Mouse (Mus musculus) left cerebral cortex, adult 18-20 months (tissue): Measurements from ENCODE around the gene Higd2a. TPM values are rescaled to one million over a fixed set of nuclear protein-coding genes. Genes with fewer than 3 reads are reported as not detected.

Experiments used
- DNase-seq, 2 experiments: peaks; one replicate each; pipeline ENCODE4 v3.0.0; 2021 to 2022; ENCODE audit warnings: low spot score in 2 of 2, mixed read lengths in 1 of 2
- long read RNA-seq, 2 experiments: library from polyadenylated mRNA; stranded (forward); transcript quantifications; one replicate each; pipeline ENCODE4 v2.0.0; 2021
- total RNA-seq, 2 experiments: library from RNA; stranded (reverse); gene quantifications; 2 replicates each; pipeline ENCODE4 v1.2.3; 2021

Higd2a gene
- total RNA-seq = 100 to 1,000 TPM; 136 to 144 TPM
- long read RNA-seq, experiment 1, transcript Higd2a-201 (2 exons, 648 nt) = major isoform, 75 of 81 reads
- long read RNA-seq, experiment 1, partial matches to known transcripts = 0 of 81 reads
- long read RNA-seq, experiment 1, other reads (novel, unspliced or antisense) = 6 of 81 reads
- long read RNA-seq, experiment 2, transcript Higd2a-201 (2 exons, 648 nt) = major isoform, 68 of 74 reads
- long read RNA-seq, experiment 2, partial matches to known transcripts = 0 of 74 reads
- long read RNA-seq, experiment 2, other reads (novel, unspliced or antisense) = 6 of 74 reads

DNA sequence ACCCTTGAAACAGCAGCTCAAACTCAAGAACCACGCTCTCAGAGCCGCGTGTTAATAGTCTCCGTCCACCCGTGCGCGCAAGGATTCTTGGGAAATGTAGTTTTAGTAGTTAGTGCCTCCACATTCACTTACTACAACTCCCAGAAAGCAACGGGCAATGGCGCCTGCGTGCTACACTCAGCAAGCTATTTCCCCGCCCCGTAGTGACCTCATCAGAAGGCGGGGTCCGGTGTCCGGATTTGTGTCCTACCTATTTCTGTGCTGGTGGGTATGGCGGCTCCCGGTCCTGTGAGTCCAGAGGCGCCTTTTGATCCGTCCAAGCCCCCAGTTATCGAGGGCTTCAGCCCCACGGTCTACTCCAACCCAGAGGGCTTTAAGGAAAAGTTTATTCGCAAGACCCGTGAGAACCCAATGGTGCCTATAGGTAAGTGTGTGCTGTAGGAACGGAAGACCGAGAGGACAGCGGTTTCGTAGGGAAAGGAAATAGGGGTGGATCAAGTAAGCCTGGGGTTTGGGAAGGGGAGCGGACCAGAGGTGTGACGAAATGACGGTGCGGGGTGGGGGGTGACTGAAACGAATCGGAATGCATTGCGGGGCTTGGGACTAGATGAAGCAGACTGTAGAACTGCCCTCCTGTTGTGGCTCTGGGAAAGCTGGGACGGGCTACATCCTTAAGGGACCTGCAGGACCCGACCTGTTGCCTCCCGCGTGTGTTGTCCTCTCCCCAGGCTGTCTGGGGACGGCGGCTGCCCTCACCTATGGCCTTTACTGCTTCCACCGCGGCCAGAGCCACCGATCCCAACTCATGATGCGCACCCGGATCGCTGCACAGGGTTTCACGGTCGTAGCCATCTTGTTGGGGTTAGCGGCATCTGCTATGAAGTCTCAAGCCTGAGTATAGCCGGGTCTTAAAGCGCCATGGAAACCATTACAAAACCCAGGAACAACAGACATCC, at the start of gene Higd2a, which contains the start of gene Nop16:
TSS of gene Higd2a (plus strand) at position 212 of the 956 bp plus-strand sequence.
TSS of gene Nop16 (minus strand) at position 95 of the 956 bp plus-strand sequence.
- peak; percentile 96 to 97 for DNase-seq

DNA sequence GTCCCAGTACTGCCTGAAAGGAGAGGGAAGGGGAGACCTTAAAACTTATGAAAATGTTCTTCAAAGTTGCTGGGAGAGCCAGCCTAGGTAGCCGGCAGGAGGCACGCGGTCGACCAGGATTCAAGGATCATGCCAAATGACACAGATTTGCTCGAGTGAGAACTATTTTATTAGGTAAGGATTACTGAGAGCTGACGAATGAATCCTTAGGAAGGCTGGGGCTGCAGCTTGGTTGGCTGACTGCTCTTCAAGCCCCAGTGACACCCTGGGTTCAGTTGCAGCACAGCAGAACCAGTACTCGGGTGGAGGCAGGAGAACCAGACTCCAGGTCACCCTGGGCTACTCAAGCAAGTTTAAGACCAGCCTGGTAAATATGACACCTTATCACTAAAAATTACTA, 42.0 kb upstream of the Higd2a start:
- no peak for DNase-seq

DNA sequence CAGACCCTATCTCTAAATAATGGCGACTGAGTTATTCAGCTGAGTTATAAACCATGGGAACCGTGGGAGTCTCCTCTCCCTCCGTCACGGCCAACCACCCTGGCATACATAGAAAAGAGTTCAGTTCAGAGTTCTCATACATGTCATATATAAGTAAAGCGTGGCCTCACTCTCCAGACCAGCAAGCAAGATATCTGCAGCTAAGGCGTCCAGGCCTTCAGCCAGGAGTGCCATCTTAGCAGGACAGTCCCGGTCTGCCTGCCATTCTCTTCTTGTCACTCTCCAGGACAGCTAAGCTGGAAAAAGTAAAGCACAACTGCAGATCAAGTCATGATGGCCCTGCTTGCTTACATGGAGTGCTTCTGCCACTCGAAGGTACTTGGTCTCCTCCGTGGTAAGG, 33.8 kb upstream of the Higd2a start:
- DNase-seq = no peak

DNA sequence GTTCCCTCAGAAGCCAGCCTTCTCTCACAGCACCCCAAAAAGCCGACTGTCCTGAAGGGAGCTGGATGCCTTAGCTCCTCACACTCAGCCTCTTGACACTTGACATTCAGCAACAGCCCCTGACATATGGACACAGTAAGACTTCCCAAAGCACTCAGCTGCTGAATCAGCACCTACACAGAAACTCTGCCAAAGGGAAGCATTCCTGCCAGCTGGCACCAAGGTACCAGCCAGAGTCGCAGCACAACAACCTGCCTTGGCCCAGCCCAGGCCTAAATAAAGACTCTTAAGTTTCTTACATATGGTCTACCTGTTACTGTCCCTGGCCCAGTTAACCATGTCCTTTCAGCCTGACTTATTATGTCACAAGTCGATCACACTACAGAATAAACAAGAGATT, 33.2 kb upstream of the Higd2a start:
- DNase-seq = peak in 1 of 2 experiments; percentile 30

DNA sequence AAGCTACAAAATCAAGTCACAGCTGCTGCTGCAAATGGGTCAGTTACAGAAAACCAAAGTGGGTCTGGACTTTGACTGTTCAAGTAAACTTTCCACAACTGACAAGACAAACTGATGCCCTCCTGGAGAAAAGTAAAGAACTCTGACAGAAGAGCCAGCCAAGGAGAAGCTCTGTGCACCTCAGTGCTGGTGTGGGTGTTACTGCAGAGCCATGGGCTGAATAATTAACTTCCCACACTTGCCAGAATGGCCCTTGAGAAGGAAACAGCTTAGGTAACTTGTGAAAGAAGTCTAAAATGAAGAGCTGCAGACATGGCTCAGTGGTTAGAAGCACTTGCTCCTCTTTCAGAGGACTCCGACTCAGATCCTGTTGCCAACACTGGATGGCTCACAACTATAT, 32.4 kb upstream of the Higd2a start:
- no peak for DNase-seq

DNA sequence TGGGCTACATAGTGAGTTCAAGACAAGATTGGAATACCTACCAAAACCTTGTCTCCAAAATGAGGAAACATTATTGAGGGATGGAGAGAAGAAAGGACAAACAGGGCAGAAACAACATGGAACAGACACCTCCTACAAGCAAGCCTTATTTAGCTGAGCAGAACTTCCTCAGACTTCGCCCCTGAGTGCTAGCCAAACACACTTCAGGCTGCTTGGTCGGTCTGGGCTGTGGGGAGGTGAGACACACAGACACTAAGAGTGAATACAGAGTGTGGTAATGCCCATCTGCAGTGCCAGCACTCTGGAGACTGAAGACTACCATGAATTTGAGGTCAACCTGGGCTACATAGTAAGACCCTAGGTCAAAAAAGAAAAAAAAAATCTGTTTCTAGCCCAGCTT, 30.4 kb upstream of the Higd2a start:
- DNase-seq = no peak

DNA sequence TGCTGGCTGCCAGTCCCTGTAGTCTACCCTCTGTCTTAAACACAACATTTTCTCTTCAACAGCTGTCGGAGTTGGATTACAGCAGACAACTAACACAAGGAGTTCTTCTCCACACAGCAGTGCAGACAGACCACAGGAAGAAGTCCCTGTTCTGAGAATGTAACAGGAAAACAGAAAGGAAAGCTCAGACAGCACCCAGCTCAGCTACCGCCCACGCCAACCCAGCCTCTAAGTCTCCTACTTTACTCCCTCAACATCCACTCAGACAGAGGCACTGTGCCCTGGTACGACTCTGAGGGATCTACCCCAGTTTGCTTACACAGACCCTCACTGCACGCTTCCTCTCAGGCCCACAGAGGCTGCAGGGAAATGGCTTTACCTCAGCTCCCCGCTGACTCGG, 29.4 kb upstream of the Higd2a start:
- DNase-seq = peak in 1 of 2 experiments; percentile 59

DNA sequence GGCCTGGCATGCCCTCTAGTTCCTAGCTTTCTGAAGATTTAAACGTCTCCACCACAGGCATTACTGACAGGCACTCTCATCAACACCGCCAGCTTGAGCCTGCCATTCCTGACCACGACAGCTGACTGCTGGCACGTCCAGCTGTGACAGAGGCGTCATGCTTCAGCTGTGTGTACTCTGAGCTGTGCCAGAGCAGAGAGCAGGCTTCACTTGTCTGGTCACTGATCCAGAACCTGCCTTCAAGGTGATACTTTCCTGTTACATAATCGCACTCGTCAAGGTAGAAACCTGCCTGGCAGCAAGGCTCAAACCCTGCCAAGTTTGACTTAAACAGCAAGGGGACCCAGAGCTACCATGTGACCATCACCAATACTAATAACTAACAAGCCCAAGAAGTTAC, 27.4 kb upstream of the Higd2a start:
- DNase-seq = no peak

DNA sequence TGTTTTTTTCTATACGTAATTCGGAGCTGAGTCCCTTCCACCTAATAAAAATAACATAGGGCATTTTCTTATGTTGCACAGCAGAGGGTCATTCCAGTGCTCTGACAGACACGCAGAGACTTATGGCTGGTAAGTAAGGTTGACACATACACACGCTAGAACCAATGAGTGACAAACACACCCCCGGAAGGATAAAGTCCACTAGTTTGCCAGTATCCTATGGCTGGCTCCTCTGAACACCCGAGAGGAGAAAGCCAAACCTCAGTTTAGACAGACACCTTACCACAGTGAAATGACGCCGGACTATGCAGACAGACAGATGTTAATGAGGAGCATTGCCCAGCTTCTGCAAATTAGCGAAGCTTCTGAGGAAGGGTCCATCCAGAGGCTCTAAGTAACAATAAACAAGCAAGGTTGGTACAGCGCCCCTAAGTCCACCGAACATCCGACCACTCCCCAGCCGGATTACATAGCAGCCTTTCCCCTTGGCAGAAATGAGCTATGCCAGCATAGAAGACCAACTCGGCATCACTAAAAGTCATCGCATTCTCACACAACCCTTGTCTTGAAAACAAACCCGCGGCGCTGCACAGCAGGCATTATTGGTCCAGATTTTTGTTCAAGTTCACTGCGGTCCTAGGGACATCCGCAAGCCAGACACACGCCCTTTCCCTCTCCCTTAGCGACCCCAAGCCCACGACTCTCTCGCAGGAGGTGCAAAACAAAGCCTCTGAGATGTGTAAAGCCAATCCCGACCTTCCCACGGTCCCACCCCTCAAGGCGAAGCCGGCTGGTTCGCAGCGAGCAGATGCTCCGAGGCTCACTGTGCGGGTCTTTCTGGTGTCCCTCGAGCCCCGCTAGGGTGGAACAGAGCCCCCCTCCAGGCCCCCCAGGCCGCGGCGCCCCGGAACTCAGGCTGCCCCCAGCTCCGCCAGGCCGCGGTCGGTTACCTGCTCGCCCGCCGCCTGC, 25.5 kb upstream of the Higd2a start:
- no peak for DNase-seq

DNA sequence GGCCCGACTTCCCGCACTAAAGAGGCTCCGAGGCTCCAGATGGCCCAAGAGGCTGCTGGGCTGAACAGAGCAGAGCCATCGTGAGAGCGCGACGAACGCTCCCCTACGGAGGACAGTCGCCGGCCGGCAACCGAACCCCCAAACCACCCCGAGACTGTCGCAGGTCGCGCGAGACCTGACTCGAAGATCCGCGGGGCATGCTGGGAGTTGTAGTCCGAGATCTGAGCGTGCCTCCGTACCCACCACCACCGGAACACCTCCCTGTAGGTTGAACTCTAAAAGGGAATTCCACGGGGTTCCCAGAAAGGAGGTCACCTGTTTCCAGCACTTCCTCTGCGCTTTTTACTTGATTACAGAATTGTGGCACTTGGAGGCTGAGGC, 24.8 kb upstream of the Higd2a start, which contains the start of gene 4833439L19Rik:
TSS of gene 4833439L19Rik (minus strand) at position 235 of the 381 bp plus-strand sequence.
- peak; percentile 95 for DNase-seq

DNA sequence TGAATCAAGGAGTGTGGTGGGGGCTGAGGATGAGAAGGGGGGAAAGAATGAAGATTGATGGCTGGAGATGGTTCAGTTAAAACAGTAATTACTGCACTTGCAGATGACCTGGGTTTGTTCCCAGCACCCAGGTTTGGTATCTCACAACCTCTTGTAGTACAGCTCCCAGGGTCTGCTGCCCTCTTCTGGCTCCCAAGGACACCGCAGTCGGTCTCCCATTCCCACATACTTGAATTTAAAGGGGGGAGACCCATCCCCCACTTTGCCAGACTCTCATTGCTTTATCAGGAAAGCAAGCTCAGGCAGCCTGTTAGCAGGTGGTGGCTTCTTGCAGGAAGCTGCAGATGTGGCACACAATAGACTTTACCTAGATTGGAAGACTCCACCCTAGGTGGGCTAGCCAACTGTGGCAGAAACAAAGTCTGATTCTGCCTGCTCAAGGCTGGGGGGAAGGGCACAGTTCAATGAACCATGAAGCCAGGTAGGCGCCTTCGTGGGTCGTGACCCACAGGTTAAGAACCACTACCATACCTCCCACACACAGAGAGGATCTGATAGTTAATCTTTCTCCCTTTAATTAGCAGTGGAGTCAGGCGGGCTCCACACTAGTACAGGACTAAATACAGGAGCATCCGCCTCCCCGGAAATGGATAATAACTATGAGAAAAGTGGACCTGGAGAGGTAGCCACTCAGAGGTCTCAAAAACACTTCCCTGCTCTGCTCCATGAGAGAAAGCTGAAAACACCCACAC, 24.2 kb upstream of the Higd2a start:
- DNase-seq = peak in 1 of 2 experiments; percentile 54

DNA sequence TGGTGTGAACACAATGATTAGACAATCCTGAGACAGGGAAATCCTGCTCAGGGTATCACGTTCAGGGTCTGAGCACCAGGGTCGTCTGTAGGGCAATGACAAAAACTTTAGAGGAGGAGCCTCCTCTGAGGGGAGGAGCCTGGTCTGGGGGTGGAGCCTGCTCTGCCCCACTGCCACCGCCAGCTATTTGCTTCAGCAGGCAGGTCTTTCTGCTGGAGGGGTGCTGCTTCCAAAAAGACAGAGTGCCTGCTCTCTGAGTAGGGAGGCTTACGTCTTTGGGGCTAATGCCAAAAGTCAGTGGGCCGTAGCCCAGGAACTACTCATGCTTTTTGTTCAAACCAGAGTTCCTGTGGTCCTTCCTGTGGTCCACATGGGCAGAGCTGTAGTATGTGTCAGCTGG, 21.6 kb upstream of the Higd2a start:
- DNase-seq = no peak

DNA sequence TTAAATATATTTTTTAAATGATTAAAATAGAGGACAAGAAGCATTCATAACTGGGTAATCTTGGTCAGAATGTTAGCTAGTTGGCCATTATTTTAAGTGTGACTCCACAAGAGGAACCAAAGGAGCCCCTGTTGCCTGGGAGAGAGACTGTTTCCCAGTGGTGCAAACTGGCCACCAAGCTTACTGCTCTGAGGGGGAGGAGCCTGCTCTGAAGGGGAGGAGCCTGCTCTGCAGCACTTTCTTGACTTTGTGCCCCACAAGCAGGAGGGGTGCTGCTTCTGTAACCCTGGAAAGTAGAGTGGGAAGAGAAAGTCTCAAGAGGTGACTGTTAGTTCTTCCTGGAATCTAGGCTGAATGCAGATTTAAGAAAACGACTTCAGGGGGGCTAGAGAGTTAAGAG, 20.7 kb upstream of the Higd2a start:
- no peak for DNase-seq

DNA sequence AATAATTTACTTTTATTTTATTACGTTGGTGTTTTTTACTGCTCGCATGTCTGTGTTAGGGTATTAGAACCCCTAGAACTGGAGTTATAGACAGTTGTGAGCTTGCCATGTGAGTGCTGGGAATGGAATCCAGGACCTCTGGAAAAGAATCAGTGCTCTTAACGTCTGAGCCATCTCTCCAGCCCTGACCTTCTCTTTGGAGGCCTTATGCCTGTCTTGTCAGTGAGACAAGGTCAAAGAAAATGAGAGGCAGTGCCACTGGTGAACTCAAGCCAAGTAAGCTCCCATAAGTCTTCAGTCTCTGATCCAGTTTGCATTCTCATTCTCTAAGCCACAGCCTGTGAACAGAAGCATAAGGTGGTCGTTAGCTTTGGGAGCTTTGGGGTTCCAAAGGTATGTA, 19.3 kb upstream of the Higd2a start:
- no peak for DNase-seq

DNA sequence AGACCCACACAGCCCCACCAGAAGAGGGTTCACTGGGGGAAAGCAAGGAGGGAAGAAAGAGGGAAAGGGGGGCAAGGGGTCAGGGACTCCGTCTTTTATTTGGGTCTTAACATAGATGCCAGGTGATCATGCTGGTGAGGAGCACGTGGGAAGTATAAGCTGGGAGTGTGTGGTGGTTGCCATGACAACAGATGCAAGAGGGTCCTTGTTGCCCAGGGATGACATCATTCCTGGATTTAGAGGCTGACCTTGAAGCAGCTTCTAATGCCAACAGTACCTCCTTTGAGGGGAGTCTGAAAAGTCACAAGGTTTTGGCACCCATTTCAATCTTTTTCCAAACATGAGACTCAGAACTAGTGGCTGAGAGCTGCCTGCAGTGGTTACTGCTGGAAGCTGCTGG, 18.4 kb upstream of the Higd2a start:
- DNase-seq = no peak

DNA sequence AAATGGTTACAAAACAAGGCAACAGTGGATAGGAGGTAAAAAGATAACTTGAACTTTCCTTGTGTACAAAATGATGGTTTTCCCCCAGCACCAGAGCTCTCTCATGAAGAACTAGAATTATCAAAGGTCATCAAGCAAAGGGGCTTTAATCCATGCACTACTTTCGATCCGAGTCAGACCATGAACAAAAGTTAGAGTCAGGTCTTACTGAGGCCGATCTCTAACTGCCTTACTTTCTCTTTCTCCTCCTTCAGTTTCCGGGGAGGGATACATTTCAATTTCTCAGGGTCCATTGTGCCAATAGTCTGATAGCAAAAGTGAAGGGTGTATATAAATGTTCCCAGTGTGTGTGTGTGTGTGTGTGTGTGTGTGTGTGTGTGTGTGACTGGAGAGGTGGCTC, 17.4 kb upstream of the Higd2a start:
- no peak for DNase-seq

DNA sequence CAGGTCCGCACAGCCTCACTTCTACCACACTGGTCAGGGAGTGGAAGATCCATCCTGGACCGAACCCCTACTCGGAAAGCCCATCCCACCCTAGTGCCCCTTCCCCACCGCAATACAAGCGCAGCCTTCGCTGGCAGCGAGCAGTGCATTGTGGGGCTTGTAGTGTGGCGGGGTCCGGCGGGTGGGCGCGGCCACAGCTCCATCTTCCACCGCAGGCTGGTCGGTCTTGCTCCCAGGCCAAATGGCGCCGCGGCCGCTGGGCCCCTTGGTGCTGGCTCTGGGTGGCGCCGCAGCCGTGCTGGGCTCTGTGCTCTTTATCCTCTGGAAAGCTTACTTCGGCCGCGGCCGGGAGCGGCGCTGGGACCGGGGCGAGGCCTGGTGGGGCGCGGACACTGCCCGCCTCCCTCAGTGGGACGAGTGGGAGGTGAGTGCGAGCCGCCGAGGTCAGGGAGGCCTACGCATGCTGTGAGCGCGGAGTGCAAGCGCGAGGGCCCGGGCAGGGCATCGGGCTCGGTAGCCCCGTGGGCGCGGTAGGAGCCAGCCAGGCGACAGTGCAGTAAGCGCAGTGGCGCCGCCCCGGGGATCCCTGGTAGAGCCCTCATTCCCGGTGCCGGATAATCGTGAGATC, 15.0 kb upstream of the Higd2a start, which contains the start of gene Arl10:
TSS of gene Arl10 (plus strand) at position 162 of the 628 bp plus-strand sequence.
- peak; percentile 74 to 75 for DNase-seq

DNA sequence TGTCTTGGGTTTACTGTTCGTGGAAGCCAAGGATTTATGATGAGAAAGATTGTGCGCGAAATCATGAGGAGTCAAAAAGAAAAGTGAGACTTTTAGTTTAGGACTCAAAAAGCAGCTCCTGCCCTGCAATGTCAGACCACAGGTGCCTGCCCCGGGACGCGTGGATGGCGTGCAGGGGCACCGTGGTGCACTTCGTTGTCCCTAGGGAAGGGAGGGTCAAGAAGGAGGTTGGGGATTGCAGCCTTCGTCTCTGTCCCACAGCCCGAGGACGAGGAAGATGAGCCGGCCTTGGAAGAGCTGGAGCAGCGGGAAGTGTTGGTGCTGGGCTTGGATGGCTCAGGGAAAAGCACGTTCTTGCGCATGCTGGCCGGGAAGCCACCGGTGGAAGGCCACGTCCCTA, 14.5 kb upstream of the Higd2a start:
- no peak for DNase-seq

DNA sequence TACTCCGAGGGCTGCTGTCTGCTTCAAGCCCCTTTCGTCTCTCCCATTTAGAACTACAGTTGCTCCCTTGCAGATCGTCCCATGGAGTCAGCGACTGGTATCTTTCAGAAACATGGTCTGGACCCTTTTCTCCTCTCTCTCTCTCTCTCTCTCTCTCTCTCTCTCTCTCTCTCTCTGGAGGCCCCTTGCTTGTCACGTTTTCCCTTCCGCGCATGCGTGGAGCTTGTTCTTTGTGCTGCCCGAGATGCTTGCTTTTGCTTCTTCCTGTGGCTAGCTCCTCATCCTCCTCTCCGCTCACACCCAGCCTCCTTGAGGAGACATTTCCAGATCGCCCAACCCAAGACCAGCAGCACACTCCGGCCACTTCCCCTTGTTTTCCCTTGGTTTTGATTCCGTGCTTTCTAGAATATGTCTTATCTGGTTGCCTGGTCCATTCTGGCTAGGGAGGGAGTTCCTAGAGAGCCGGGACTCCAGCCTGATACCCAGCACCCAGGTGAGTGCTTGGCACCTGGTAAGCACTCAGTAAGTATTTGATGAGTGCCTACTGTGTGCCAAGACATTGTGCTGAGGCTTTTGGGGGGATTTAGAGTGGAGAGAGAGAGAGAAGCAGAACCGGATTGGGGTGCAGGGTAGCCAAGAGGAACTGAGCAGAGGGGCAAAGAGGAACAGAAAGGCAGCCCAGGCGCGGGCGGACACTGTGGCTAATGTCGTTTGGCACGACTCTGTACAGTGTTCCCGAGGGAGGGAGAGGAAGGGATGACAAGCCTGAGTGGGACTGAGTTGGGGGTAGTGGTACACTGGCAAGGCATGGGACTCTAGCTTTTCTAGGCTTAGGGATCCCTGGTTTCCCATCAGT, 12.1 kb upstream of the Higd2a start:
- no peak for DNase-seq
